Mouse (Mus musculus) embryonic facial prominence, embryonic 12.5 days (tissue): ENCODE results near the gene Syp. TPM values are rescaled to one million over a fixed set of nuclear protein-coding genes. Genes with fewer than 3 reads are reported as not detected.

Experiments
- ATAC-seq: fragments of 200-750 bp; cut with Nextera tagmentation; 2 replicates; pipeline ENCODE4 v1.8.0; 2017; ENCODE audit not compliant: insufficient number of reproducible peaks, insufficient read depth, low FRiP score, low TSS enrichment
- H3K27ac ChIP-seq: fragments of 300-500 bp; sonication (generic); 2 replicates; pipeline ENCODE4 v1.5.1; 2016; ENCODE audit warnings: mild to moderate bottlenecking
- H3K27me3 ChIP-seq: fragments of 300-500 bp; sonication (generic); 2 replicates; pipeline ENCODE4 v1.6.1; 2016; ENCODE audit warnings: mild to moderate bottlenecking, moderate library complexity
- H3K36me3 ChIP-seq: fragments of 300-500 bp; sonication (generic); 2 replicates; pipeline ENCODE4 v1.6.1; 2016; ENCODE audit warnings: mild to moderate bottlenecking
- H3K4me1 ChIP-seq: fragments of 300-500 bp; sonication (generic); 2 replicates; pipeline ENCODE4 v1.6.1; 2016
- H3K4me2 ChIP-seq: fragments of 300-500 bp; sonication (generic); replicated peaks from 2 replicates; pipeline ENCODE4 v1.6.1; 2016; ENCODE audit warnings: mild to moderate bottlenecking, moderate library complexity
- H3K4me3 ChIP-seq: fragments of 300-500 bp; sonication (generic); 2 replicates; pipeline ENCODE4 v1.5.1; 2016; ENCODE audit warnings: mild to moderate bottlenecking
- H3K9ac ChIP-seq: fragments of 300-500 bp; sonication (generic); 2 replicates; pipeline ENCODE4 v1.6.1; 2016; ENCODE audit warnings: mild to moderate bottlenecking, moderate library complexity
- H3K9me3 ChIP-seq: fragments of 300-500 bp; sonication (generic); 2 replicates; pipeline ENCODE4 v1.6.1; 2016; ENCODE audit warnings: mild to moderate bottlenecking, moderate library complexity
- WGBS: fragments of 180-500 bp; shearing (Covaris S2); methylation state at CpG from one replicate; pipeline ENCODE4 v1.1.7; 2016; 5-methylcytosine and 5-hydroxymethylcytosine counted together
- polyA plus RNA-seq: library from polyadenylated mRNA; unstranded; fragments of >200 nt; fragmentation: Nextera tagmentation; extraction: Ambion mirVana; gene quantifications from 2 replicates; pipeline ENCODE4 v1.2.1, GENCODE M21; 2016

Gene Syp
- polyA plus RNA-seq, 1 experiment from 2014 or later: 7.7 TPM

DNA sequence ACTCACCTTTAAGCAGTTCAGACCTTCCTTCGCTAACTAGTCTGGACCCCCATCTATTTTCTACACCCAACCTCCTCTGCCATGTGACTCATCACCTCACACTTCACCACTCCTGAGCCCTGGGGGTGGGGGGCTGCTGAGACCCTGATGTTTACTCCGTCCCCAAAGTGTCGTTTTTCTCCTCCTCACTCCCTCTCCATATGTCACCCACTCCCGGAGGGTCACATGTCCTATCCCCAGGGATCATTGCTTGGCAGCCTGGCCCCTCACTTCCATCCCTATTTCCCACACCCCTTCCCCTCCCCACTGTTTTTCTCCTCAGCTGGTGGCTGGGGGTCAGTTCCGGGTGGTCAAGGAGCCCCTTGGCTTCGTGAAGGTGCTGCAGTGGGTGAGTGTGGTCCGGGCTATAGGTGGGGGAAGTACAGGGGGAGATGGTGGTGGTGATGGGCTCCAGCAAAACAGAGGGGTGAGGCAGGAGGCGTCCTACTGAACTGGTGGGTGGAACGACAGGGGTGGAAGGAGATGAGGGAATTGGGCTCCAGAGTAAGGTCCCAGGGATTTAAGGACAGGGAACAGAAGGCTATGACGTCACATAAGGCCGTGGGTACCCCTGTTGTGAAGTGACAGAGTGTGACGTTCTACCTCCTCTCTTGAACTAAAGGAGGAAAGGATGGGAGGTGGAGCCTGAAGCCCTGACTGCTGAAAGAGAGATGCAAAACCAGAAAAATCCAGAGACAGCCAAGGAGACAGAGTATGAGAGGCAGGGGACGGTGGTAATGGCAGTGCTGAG, 1.5 kb downstream of the Syp start:
- Histone ChIP-seq H3K36me3 (no peaks in the 10 kb centered on the region), H3K27ac (no peak overlapping the region), H3K9ac (no peak overlapping the region), H3K4me2 (no peak overlapping the region), H3K4me3 (no peak overlapping the region), H3K9me3 (no peaks in the 10 kb centered on the region), H3K27me3 (peaks cover 12% of the 10 kb centered on the region), H3K4me1 (no peaks in the 10 kb centered on the region)
- 19% methylated on average over 13 of the region's 13 CpGs for WGBS
- no peak for ATAC-seq

GRCm38 (mm10) chrX:7640785-7641184, 2.5 kb downstream of the Syp start:
- H3K4me1 ChIP-seq: no peaks in the 10 kb centered on the region
- H3K4me2 ChIP-seq: no peak overlapping the region
- WGBS: 30% methylated on average over 12 of the region's 12 CpGs
- H3K27me3 ChIP-seq: peaks cover 12% of the 10 kb centered on the region
- H3K9ac ChIP-seq: no peak overlapping the region
- H3K4me3 ChIP-seq: no peak overlapping the region
- ATAC-seq: no peak
- no peak overlapping the region for H3K27ac ChIP-seq
- H3K36me3 ChIP-seq: no peaks in the 10 kb centered on the region
- H3K9me3 ChIP-seq: no peaks in the 10 kb centered on the region

DNA sequence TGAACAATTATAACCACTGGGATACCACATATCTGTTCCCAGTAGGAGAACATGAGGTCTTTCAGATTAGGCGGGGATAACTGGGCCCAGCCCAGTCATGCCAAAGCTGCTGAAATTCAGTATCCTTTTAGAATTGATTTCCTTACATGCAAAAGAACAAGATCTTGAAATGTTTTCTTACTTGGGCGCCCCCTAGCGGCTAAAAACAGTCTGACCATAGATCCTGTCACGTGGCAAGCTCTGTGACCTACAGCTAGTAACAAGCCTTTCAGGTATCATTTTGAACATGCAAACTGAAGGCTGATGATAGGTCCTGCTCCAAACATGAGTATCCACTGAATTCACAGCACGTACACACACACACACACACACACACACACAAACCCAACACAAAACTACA, 7.1 kb downstream of the Syp start:
- ATAC-seq: no peak
- 20% methylated on average over 5 of the region's 5 CpGs for WGBS

GRCm38 (mm10) chrX:7648671-7649304, 10.5 kb downstream of the Syp start:
- Histone ChIP-seq H3K4me3 (peak overlapping the region; percentile 46), H3K27me3 (no peaks in the 10 kb centered on the region), H3K4me2 (peak overlapping the region; percentile 51), H3K27ac (peak overlapping the region; percentile 70; the same call in 1 of the 2 replicates), H3K4me1 (no peaks in the 10 kb centered on the region), H3K9ac (peak overlapping the region; percentile 53), H3K9me3 (no peaks in the 10 kb centered on the region), H3K36me3 (no peaks in the 10 kb centered on the region)
- peak; percentile 98 for ATAC-seq
- 19% methylated on average over 25 of the region's 25 CpGs for WGBS

More for the DNA sequence above, 7.1 kb downstream of the Syp start:
- H3K27ac ChIP-seq: no peak overlapping the region
- H3K9me3 ChIP-seq: no peaks in the 10 kb centered on the region
- peaks cover 4% of the 10 kb centered on the region for H3K27me3 ChIP-seq
- H3K4me2 ChIP-seq: no peak overlapping the region
- H3K36me3 ChIP-seq: no peaks in the 10 kb centered on the region
- no peaks in the 10 kb centered on the region for H3K4me1 ChIP-seq
- H3K4me3 ChIP-seq: no peak overlapping the region
- H3K9ac ChIP-seq: no peak overlapping the region

DNA sequence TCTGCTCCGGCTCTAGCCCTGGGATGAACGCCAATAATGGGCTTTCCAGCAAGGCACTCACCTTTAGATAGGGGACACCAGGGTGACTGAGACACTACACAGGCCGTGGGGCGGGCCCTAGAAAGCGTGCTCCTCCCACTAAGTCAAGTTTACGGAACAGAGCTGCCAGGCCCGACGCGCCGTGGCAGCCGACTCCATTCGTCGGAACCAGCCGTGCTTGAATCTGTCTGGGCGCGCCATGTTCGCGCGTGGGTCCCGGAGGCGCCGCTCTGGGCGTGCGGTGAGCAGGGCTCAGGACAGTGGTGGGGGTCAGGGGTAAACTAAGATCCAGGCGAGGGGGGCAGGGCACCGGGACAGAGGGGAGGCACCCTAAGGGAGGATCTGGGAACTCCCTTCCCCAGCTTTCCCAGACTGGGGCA, 19.0 kb downstream of the Syp start, which contains the start of gene Prickle3:
Prickle3 (plus strand) TSS at position 40 of the 419 bp plus-strand sequence.
- Histone ChIP-seq H3K4me2 (peak within 1 kb of the TSS; percentile 47), H3K9me3 (no peaks in the 10 kb centered on the region), H3K4me1 (no peaks in the 10 kb centered on the region), H3K4me3 (peak within 1 kb of the TSS; percentile 39), H3K9ac (peak within 1 kb of the TSS; percentile 53), H3K27ac (0 out of 2 replicates have a peak within 1 kb of the TSS, but pooled peaks have one; percentile 17), H3K27me3 (no peaks in the 10 kb centered on the region), H3K36me3 (no peaks in the 10 kb centered on the region)
- peak; percentile 74; the same call in 1 of the 2 replicates for ATAC-seq
- 22% methylated on average over 26 of the region's 26 CpGs for WGBS

GRCm38 (mm10) chrX:7658031-7658784, 19.9 kb downstream of the Syp start:
- ATAC-seq: peak; percentile 76; the same call in 1 of the 2 replicates
- H3K9me3 ChIP-seq: no peaks in the 10 kb centered on the region
- H3K4me2 ChIP-seq: peak overlapping the region; percentile 47
- no peaks in the 10 kb centered on the region for H3K4me1 ChIP-seq
- no peaks in the 10 kb centered on the region for H3K27me3 ChIP-seq
- 0 out of 2 replicates have a peak overlapping the region, but pooled peaks have one; percentile 17 for H3K27ac ChIP-seq
- no peaks in the 10 kb centered on the region for H3K36me3 ChIP-seq
- WGBS: 25% methylated on average over 15 of the region's 15 CpGs
- H3K9ac ChIP-seq: no peak overlapping the region
- peak overlapping the region; percentile 39; the same call in 1 of the 2 replicates for H3K4me3 ChIP-seq

DNA sequence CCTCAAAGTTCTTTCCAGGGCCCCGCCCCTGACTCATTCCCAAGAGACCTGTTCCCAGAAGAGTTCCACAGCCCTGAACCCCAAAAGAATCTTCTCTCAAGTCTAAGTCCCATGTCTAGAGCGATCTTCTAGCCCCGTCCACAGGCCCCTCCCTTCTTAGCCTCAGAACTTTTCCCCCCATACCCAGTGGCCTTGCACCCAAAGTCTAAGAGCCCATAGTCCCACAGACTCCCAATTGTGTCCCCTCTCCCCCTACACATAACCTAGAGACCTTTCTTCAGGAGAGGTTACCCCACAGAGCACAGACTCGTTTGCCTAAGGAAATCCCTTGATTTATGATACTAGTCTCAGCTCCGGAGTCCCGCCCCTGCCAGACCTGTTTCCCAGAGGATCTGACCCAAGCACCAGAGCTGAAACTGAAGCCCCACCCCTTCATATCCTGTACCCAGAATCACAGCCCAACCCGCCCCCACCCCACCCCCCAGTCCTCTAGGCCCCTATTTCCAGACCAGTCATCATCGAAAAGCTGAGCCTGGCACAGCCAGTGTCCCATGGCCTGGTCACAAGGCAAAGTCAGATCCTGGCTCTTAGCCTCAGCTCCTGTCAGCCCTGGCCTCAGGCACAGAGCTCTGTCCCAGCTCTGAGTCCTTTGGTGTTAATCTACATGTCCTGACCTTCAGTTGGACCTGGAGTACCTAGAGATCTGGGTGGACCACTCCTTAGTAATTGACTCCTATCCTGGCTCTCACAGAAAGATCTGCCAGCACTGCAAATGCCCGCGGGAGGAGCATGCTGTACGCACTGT, 20.7 kb downstream of the Syp start:
- Histone ChIP-seq H3K9ac (no peak overlapping the region), H3K9me3 (no peaks in the 10 kb centered on the region), H3K27me3 (no peaks in the 10 kb centered on the region), H3K4me3 (no peak overlapping the region), H3K4me1 (no peaks in the 10 kb centered on the region), H3K4me2 (peak overlapping the region; percentile 47; the same call in 1 of the 2 replicates), H3K36me3 (no peaks in the 10 kb centered on the region), H3K27ac (no peak overlapping the region)
- peak; percentile 31; the same call in 1 of the 2 replicates for ATAC-seq
- WGBS: 65% methylated on average over 10 of the region's 11 CpGs

GRCm38 (mm10) chrX:7661086-7661485, 22.8 kb downstream of the Syp start:
- WGBS: 81% methylated on average over 4 of the region's 4 CpGs
- no peaks in the 10 kb centered on the region for H3K4me1 ChIP-seq
- no peaks in the 10 kb centered on the region for H3K9me3 ChIP-seq
- ATAC-seq: no peak
- no peak overlapping the region for H3K4me3 ChIP-seq
- H3K9ac ChIP-seq: no peak overlapping the region
- no peaks in the 10 kb centered on the region for H3K27me3 ChIP-seq
- no peak overlapping the region for H3K27ac ChIP-seq
- no peak overlapping the region for H3K4me2 ChIP-seq
- no peaks in the 10 kb centered on the region for H3K36me3 ChIP-seq

- Histone ChIP-seq H3K4me1 (no peaks in the 10 kb centered on the region), H3K27ac (no peak overlapping the region), H3K4me3 (no peak overlapping the region), H3K4me2 (no peak overlapping the region), H3K9ac (no peak overlapping the region), H3K27me3 (no peaks in the 10 kb centered on the region), H3K9me3 (no peaks in the 10 kb centered on the region), H3K36me3 (no peaks in the 10 kb centered on the region)
- ATAC-seq: no peak
- 79% methylated on average over 3 of the region's 3 CpGs for WGBS
Measured at GRCm38 (mm10) chrX:7662936-7663335, 24.7 kb downstream of the Syp start.

- 86% methylated on average over 11 of the region's 11 CpGs for WGBS
- Histone ChIP-seq H3K27me3 (no peaks in the 10 kb centered on the region), H3K9me3 (no peaks in the 10 kb centered on the region), H3K9ac (no peak overlapping the region), H3K4me3 (no peak overlapping the region), H3K27ac (no peak overlapping the region), H3K36me3 (no peaks in the 10 kb centered on the region), H3K4me1 (no peaks in the 10 kb centered on the region), H3K4me2 (no peak overlapping the region)
- no peak for ATAC-seq
Measured at GRCm38 (mm10) chrX:7664791-7665190, 26.5 kb downstream of the Syp start.
